Mouse (Mus musculus): Measurements from ENCODE around the gene Fbxw8.

Gene Fbxw8

GRCm38 (mm10) chr5:118155565-118155947 is 292 bp upstream of the Fbxw8 start:
- no peak for DNase-seq (ENCODE audit: low spot score)

GRCm38 (mm10) chr5:118149711-118150110 is 5.6 kb downstream of the Fbxw8 start:
- no peak for DNase-seq (ENCODE audit: low spot score)

- no peak for DNase-seq (ENCODE audit: low spot score)
These were observed 8.0 kb downstream of the Fbxw8 start for GRCm38 (mm10) chr5:118147264-118147663.

DNA sequence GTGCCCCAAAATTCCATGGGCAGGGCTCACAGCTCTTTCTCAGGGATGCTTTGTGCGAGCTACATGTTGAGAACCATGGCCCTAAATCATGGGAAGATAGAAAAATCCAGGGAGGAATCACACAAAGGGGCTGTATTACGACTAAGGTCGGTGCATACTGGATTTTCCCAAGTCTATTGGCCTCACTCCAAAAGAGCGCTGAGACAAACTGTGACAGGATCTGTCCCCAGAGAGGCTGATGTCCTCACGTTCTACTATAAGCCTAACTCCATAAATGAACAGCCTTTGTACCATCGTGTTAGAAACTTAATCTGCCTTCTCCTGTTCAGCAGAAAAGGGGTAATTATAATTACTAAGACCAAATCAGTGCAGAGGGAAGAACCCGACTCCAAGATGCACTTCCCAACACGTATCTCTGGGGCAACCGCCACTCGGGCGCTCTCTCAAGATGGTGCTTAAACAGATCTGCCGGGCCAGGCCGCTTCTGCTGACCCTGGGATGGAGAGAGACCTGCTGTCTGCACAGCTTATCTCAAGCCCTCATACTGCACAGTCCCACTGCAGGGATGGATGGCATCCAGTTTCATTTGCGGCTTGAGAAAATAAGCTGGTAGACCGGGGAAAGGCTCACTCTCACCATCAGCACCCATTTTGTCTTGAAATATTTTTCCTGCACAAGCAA is 9.1 kb downstream of the Fbxw8 start:
- no peak for DNase-seq (ENCODE audit: low spot score)

DNA sequence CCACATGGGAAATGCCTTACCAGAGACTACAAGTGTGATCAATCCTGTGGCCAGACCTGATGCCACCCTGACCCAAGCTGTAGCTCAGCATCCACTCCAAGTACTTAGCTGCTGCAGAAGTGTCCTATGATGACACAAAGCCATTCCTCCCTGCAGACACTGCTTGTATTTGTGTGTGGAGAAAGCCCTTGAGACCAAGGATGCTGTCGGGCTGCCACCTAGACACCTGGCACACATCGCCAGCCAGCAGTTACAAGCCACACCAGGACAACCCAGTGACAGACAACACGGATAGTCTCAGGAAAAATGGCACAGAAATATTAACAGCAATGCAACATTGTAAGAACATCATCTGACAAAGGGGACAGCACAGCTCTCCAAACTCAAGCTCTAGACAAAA is 9.8 kb downstream of the Fbxw8 start:
- DNase-seq (ENCODE audit: low spot score), result no peak

- no peak for DNase-seq (ENCODE audit: low spot score)
These were observed 10.5 kb downstream of the Fbxw8 start for GRCm38 (mm10) chr5:118144770-118145169.

- no peak for DNase-seq (ENCODE audit: low spot score)
These were observed 10.9 kb downstream of the Fbxw8 start for GRCm38 (mm10) chr5:118144327-118144726.

DNA sequence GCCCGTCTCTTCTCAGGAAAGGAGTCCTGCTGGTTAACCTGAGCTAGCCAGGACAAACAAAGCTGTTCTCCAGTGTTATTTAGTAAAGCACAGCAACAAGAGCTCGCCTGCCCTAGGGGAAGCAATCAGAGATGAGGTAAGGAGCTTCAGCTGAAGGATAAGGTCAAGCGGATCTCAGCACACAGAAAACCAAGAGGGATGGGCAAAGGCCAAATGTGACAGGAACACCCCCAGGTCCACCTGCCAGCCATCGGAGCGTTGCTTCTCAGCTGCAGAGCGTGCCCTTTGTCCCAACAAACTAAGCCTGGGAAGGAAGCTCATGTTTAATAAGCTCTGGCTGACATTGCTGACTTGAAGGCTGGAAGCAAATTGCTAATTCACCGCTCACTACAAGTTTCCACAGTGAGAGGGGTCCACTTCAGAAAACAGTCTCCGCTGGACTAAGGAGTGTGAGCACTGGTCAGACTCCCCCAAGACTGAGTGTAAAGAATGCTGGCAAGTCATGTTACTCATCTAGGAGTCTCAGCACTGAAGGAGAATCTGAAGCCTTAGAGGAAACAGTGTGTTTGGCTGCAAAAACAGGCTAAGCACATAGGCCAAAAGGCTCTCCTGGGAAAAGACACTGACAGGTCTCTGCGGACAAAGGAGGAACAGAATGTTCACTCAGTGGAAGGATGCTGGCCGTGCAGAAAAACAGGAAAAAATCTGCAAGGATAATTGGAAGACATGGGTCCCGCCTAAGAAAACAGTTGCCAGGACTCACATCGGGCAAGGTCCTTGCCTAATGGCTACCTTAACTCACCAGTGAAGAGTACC is 11.8 kb downstream of the Fbxw8 start:
- DNase-seq (ENCODE audit: low spot score), result no peak

DNA sequence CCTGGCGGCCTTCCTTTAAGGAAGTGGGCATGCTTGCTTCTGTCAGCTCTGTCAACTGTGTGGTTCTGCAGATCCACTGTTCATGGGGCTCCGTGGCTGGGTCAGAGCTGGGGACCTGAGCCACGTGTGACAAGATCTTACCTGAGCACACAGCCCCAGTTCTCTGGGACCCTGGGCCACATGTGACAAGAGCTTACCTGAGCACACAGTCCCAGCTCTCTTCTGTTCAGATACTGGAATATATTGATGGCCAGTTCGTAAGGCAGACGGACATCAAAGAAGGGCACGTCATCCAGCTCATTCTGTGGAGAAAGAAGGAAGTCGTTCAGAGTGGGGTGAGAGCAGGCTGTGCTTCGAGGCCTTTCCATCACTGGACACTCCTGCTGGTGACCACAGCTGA is 12.8 kb downstream of the Fbxw8 start:
- no peak for DNase-seq (ENCODE audit: low spot score)

DNA sequence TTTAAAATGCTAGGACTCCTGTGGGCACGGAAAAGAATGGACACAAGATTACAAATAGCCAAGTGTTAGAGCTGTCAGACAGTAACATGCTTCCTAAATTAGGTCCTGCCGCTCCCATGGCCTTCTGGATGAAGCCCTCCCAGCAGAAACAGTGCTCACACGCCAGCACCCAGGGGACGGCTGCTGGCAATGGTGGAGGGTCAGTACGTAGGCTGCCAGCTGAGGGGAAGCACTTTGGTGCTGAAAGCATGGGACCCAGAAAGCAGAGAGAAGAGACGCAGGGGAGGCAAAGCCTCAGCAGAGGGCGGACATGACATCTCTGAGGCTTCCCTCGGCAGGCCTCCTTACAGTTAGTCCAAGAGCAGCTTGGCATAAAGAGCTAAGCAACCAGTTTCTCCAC is 15.6 kb downstream of the Fbxw8 start:
- DNase-seq (ENCODE audit: low spot score), result no peak

- DNase-seq (ENCODE audit: low spot score), result no peak
These were observed 18.9 kb downstream of the Fbxw8 start for GRCm38 (mm10) chr5:118136391-118136790.

GRCm38 (mm10) chr5:118128651-118129050 is 26.6 kb downstream of the Fbxw8 start:
- DNase-seq (ENCODE audit: low spot score), result no peak

DNA sequence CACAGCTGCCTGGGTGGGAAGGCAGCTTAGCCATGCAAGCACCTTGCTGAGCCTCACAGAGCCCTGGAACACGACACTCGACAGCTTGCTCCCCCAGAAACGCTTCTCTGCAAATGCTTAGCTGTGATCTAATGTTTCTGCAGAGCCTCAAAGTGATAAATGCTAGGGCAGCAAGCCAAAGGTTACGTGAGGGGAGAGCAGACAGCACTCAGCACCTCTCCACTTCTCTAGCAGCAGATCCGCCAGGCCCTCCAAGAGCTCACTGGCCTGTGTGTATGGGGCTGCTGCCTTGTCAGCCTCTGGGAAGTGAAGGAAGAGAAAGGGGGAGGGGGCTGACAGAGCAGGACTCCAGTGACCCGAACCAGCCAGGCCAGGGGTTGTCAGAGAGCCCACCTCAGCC is 27.1 kb downstream of the Fbxw8 start:
- DNase-seq (ENCODE audit: low spot score), result no peak

DNA sequence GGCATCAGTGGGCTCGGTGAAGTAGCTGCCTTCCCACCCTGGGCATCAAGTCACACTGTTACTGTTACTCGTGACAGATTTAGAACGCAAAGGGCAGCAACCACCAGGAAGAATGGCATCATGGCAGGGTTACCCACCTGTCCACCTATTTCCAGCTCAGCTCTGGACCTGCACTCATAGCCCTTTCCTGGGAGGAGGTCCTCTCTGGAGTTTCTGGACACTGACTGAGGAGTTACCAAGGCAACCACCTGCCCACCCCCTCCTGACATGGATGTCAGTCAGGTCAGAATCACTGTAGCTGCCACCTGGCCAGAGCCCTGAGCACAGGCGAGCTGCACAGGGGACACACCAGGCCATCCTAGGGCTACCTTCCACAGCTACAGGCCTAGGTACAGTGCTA is 28.6 kb downstream of the Fbxw8 start:
- DNase-seq (ENCODE audit: low spot score), result no peak

- no peak for DNase-seq (ENCODE audit: low spot score)
These were observed 32.2 kb downstream of the Fbxw8 start for GRCm38 (mm10) chr5:118123096-118123495.

GRCm38 (mm10) chr5:118121928-118122327 is 33.3 kb downstream of the Fbxw8 start:
- no peak for DNase-seq (ENCODE audit: low spot score)

DNA sequence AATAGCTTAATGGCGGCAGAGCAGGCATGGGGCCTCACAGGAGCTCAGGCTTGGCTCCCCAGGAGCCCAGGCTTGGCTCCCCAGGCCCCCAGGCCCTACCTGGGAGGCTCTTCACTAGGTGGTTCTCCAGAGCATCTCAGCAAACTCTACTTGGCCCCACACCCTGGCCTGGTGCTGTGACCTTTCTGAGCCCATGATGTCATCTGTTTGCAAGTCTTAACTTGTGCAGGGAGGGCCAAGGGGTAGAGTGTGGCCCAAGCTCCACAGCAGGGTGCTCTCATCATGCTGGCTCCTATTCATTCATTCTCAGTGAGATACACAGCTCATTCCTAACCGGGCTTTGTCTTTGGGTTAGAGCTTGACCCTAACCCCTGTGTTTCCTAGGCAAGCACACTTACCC is 34.6 kb downstream of the Fbxw8 start:
- no peak for DNase-seq (ENCODE audit: low spot score)

GRCm38 (mm10) chr5:118118922-118119321 is 36.3 kb downstream of the Fbxw8 start:
- DNase-seq (ENCODE audit: low spot score), result no peak

DNA sequence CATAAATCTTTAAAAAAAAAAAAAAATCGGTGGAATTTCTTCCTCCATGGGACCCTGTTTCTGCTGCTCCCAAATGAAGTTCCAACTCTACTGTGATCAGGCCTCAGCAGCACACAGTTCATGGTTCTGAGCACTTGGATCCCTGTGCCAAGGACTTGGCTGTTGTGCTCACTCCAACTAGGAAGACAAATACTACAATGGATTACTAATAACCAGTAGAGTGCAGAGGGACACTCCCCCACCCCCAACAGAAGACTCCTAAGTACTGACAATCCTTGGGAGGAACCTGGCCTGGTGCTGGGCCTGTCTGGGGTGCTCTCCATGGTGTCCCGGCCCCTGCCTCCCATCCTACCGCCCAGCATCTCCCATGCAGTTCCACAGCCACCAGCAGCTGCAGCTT is 36.9 kb downstream of the Fbxw8 start:
- no peak for DNase-seq (ENCODE audit: low spot score)

- DNase-seq (ENCODE audit: low spot score), result no peak
These were observed 41.6 kb downstream of the Fbxw8 start for GRCm38 (mm10) chr5:118113617-118114016.

- no peak for DNase-seq (ENCODE audit: low spot score)
These were observed 42.2 kb downstream of the Fbxw8 start for GRCm38 (mm10) chr5:118113043-118113442.

GRCm38 (mm10) chr5:118108794-118109440 is 46.3 kb downstream of the Fbxw8 start:
- no peak for DNase-seq (ENCODE audit: low spot score)

GRCm38 (mm10) chr5:118108124-118108793 is 47.0 kb downstream of the Fbxw8 start:
- DNase-seq (ENCODE audit: low spot score), result no peak
